Mouse (Mus musculus) kidney, postnatal 0 days (tissue): Measurements from ENCODE around the gene Hoxb1. TPM values are rescaled to one million over a fixed set of nuclear protein-coding genes. Genes with fewer than 3 reads are reported as not detected.
A peak's percentile ranks its signal among the peaks of the same experiment; 100 is the strongest.

ENCODE experiments used
- ATAC-seq: fragments of 200-750 bp; cut with Nextera tagmentation; replicated peaks from 2 replicates; pipeline ENCODE4 v1.8.0; 2017; ENCODE audit warnings: low read depth, moderate number of reproducible peaks, moderate TSS enrichment, moderate library complexity; ENCODE audit not compliant: low FRiP score
- DNase-seq: peaks from one replicate; pipeline ENCODE4 v3.0.0-alpha.2; 2016; ENCODE audit warnings: low spot score
- H3K27ac ChIP-seq: fragments of 300-500 bp; sonication (generic); 2 replicates; pipeline ENCODE4 v1.5.1; 2014; ENCODE audit warnings: mild to moderate bottlenecking
- H3K27me3 ChIP-seq: fragments of 300-500 bp; sonication (generic); 2 replicates; pipeline ENCODE4 v1.6.1; 2014; ENCODE audit warnings: low read length, mixed read lengths; ENCODE audit not compliant: insufficient read depth
- H3K36me3 ChIP-seq: fragments of 300-500 bp; sonication (generic); 2 replicates; pipeline ENCODE4 v1.6.1; 2014; ENCODE audit warnings: low read length, mixed read lengths; ENCODE audit not compliant: insufficient read depth
- H3K4me1 ChIP-seq: fragments of 300-500 bp; sonication (generic); replicated peaks from 2 replicates; pipeline ENCODE4 v1.6.1; 2014; ENCODE audit warnings: antibody characterized with exemption, low read length, mixed read lengths; ENCODE audit not compliant: insufficient read depth
- H3K4me2 ChIP-seq: fragments of 300-500 bp; sonication (generic); 2 replicates; pipeline ENCODE4 v1.6.1; 2014; ENCODE audit warnings: mild to moderate bottlenecking, low read length, moderate library complexity, mixed read lengths
- H3K4me3 ChIP-seq: fragments of 300-500 bp; sonication (generic); replicated peaks from 2 replicates; pipeline ENCODE4 v1.5.1; 2014; ENCODE audit warnings: low read depth, low read length
- H3K9ac ChIP-seq: fragments of 300-500 bp; sonication (generic); 2 replicates; pipeline ENCODE4 v1.6.1; 2014; ENCODE audit warnings: low read depth, low read length
- H3K9me3 ChIP-seq: fragments of 300-500 bp; sonication (generic); replicated peaks from 2 replicates; pipeline ENCODE4 v1.6.1; 2016; ENCODE audit warnings: low read length, inconsistent platforms, mixed read lengths
- CTCF ChIP-seq: IDR thresholded peaks from 2 replicates; pipeline ENCODE4 v1.5.1; 2016; ENCODE audit warnings: antibody characterized with exemption, low read depth, mild to moderate bottlenecking, moderate library complexity
- WGBS: fragments of 180-500 bp; shearing (Covaris S2); extraction: QIAGEN DNeasy Blood & Tissue Kit; methylation state at CpG from one replicate; pipeline ENCODE4 v1.1.7; 2014; 5-methylcytosine and 5-hydroxymethylcytosine counted together
- polyA plus RNA-seq: library from polyadenylated mRNA; unstranded; fragments of >200 nt; fragmentation: Nextera tagmentation; extraction: Ambion mirVana; gene quantifications from 2 replicates; pipeline ENCODE4 v1.2.1, GENCODE M21; 2015

The Hoxb1 gene
- 0.13 and 0.37 TPM in 2 replicates for polyA plus RNA-seq

- Histone ChIP-seq H3K36me3 (no peaks in the 10 kb centered on the region), H3K27ac (no peak within 1 kb of the TSS), H3K4me1 (peaks cover 3% of the 10 kb centered on the region; the same call in 1 of the 2 replicates), H3K9me3 (no peaks in the 10 kb centered on the region), H3K4me3 (peak within 1 kb of the TSS; percentile 10; the same call in 1 of the 2 replicates), H3K4me2 (peak within 1 kb of the TSS; percentile 46), H3K27me3 (no peaks in the 10 kb centered on the region; the same call in 1 of the 2 replicates), H3K9ac (peak within 1 kb of the TSS; percentile 32)
- WGBS = 26% methylated on average over 26 of the region's 26 CpGs
- DNase-seq = no peak
- TF ChIP-seq CTCF = no peak
- ATAC-seq = no peak
These were observed at the start of gene Hoxb1 for GRCm38 (mm10) chr11:96365441-96366091. TSS of gene Hoxb1 (plus strand) at chr11:96365752.

GRCm38 (mm10) chr11:96316696-96317607 is 48.6 kb upstream of the Hoxb1 start:
- H3K4me2 ChIP-seq = peak overlapping the region; percentile 96
- 15% methylated on average over 18 of the region's 18 CpGs for WGBS
- H3K27ac ChIP-seq = peak overlapping the region; percentile 99
- TF ChIP-seq CTCF = no peak
- ATAC-seq = no peak
- peaks cover 16% of the 10 kb centered on the region; the same call in 1 of the 2 replicates for H3K4me1 ChIP-seq
- peak overlapping the region; percentile 98 for H3K9ac ChIP-seq
- H3K9me3 ChIP-seq = no peaks in the 10 kb centered on the region
- H3K4me3 ChIP-seq = peak overlapping the region; percentile 83
- no peak for DNase-seq
- no peaks in the 10 kb centered on the region for H3K27me3 ChIP-seq
- 0 out of 2 replicates have a peak, but pooled peaks cover 7% of the 10 kb centered on the region for H3K36me3 ChIP-seq

- ATAC-seq = peak; percentile 9
- TF ChIP-seq CTCF = no peak
- H3K9ac ChIP-seq = peak within 1 kb of the TSS; percentile 98
- H3K4me2 ChIP-seq = peak within 1 kb of the TSS; percentile 96
- H3K9me3 ChIP-seq = no peaks in the 10 kb centered on the region
- DNase-seq = no peak
- peaks cover 23% of the 10 kb centered on the region; the same call in 1 of the 2 replicates for H3K4me1 ChIP-seq
- H3K27me3 ChIP-seq = no peaks in the 10 kb centered on the region
- H3K36me3 ChIP-seq = 0 out of 2 replicates have a peak, but pooled peaks cover 7% of the 10 kb centered on the region
- peak within 1 kb of the TSS; percentile 83 for H3K4me3 ChIP-seq
- 6% methylated on average over 28 of the region's 28 CpGs for WGBS
- peak within 1 kb of the TSS; percentile 99 for H3K27ac ChIP-seq
These were observed 47.8 kb upstream of the Hoxb1 start, which contains the start of gene Hoxb4 for GRCm38 (mm10) chr11:96317608-96318367. TSS of gene Hoxb4 (plus strand) at chr11:96318267.

GRCm38 (mm10) chr11:96318368-96319070 is 47.0 kb upstream of the Hoxb1 start:
- Histone ChIP-seq H3K36me3 (0 out of 2 replicates have a peak, but pooled peaks cover 7% of the 10 kb centered on the region), H3K4me2 (peak overlapping the region; percentile 96), H3K9me3 (no peaks in the 10 kb centered on the region), H3K27me3 (no peaks in the 10 kb centered on the region), H3K9ac (peak overlapping the region; percentile 98), H3K4me1 (peaks cover 31% of the 10 kb centered on the region), H3K4me3 (peak overlapping the region; percentile 83), H3K27ac (peak overlapping the region; percentile 99)
- ATAC-seq = peak; percentile 74
- under 1% methylated on average over 45 of the region's 45 CpGs for WGBS
- DNase-seq = peak; percentile 97
- TF ChIP-seq CTCF = no peak

- peak; percentile 80 for ATAC-seq
- DNase-seq = peak; percentile 98
- WGBS = under 1% methylated on average over 34 of the region's 34 CpGs
These were observed 46.3 kb upstream of the Hoxb1 start for GRCm38 (mm10) chr11:96319071-96319902.

More at GRCm38 (mm10) chr11:96319071-96319902, 46.3 kb upstream of the Hoxb1 start:
- Histone ChIP-seq H3K9me3 (no peaks in the 10 kb centered on the region), H3K4me1 (peaks cover 37% of the 10 kb centered on the region), H3K27ac (peak overlapping the region; percentile 99), H3K4me3 (peak overlapping the region; percentile 83), H3K36me3 (0 out of 2 replicates have a peak, but pooled peaks cover 7% of the 10 kb centered on the region), H3K27me3 (no peaks in the 10 kb centered on the region), H3K4me2 (peak overlapping the region; percentile 96), H3K9ac (peak overlapping the region; percentile 98)
- no peak for TF ChIP-seq CTCF
